Mouse (Mus musculus) heart, embryonic 12.5 days (tissue): Measurements from ENCODE around the gene E2f6. TPM values are rescaled to one million over a fixed set of nuclear protein-coding genes. Genes with fewer than 3 reads are reported as not detected.

Source experiments
- ATAC-seq: fragments of 200-750 bp; cut with Nextera tagmentation; 2 replicates; pipeline ENCODE4 v1.8.0; 2017; ENCODE audit warnings: moderate TSS enrichment, moderate library complexity; ENCODE audit not compliant: insufficient number of reproducible peaks, low FRiP score
- H3K27ac ChIP-seq: fragments of 300-500 bp; sonication (generic); 2 replicates; pipeline ENCODE4 v1.5.1; 2016; ENCODE audit warnings: mild to moderate bottlenecking, moderate library complexity; ENCODE audit not compliant: poor library complexity, severe bottlenecking
- H3K27me3 ChIP-seq: fragments of 300-500 bp; sonication (generic); replicated peaks from 2 replicates; pipeline ENCODE4 v1.6.1; 2016; ENCODE audit warnings: mild to moderate bottlenecking, moderate library complexity
- H3K36me3 ChIP-seq: fragments of 300-500 bp; sonication (generic); 2 replicates; pipeline ENCODE4 v1.6.1; 2016; ENCODE audit warnings: mild to moderate bottlenecking, moderate library complexity
- H3K4me1 ChIP-seq: fragments of 300-500 bp; sonication (generic); replicated peaks from 2 replicates; pipeline ENCODE4 v1.6.1; 2016; ENCODE audit warnings: mild to moderate bottlenecking
- H3K4me2 ChIP-seq: fragments of 300-500 bp; sonication (generic); 2 replicates; pipeline ENCODE4 v1.6.1; 2016; ENCODE audit warnings: mild to moderate bottlenecking, moderate library complexity
- H3K4me3 ChIP-seq: fragments of 300-500 bp; sonication (generic); 2 replicates; pipeline ENCODE4 v1.5.1; 2016; ENCODE audit warnings: mild to moderate bottlenecking
- H3K9ac ChIP-seq: fragments of 300-500 bp; sonication (generic); 2 replicates; pipeline ENCODE4 v1.6.1; 2016; ENCODE audit warnings: mild to moderate bottlenecking, moderate library complexity
- H3K9me3 ChIP-seq: fragments of 300-500 bp; sonication (generic); replicated peaks from 2 replicates; pipeline ENCODE4 v1.6.1; 2016; ENCODE audit warnings: mild to moderate bottlenecking, moderate library complexity
- WGBS: fragments of 180-500 bp; shearing (Covaris S2); methylation state at CpG from one replicate; pipeline ENCODE4 v1.1.7; 2016; 5-methylcytosine and 5-hydroxymethylcytosine counted together
- polyA plus RNA-seq: library from polyadenylated mRNA; unstranded; fragments of >200 nt; fragmentation: Nextera tagmentation; extraction: Ambion mirVana; gene quantifications from 2 replicates; pipeline ENCODE4 v1.2.1, GENCODE M21; 2016

Gene E2f6
- polyA plus RNA-seq, 1 experiment from 2014 or later = 63.4 TPM

DNA sequence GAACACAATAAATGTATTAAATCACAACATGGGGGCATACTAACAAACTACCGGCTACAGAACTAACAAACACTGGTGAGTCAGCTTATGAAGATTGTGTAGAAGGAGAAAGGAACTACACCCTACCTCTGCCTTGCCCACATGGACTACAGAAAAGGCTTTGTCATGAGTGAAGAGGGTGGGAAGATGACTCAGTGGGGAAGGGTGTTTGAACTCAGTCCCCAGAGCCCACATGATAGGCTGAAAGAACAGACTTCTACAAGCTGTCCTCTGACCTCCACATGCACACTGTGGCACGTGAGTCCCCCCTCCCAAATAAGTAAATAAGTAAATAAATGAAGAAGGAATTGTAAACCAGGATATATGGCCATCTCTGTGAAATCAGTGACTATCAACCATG is 31.6 kb upstream of the E2f6 start:
- H3K27me3 ChIP-seq = no peaks in the 10 kb centered on the region
- no peaks in the 10 kb centered on the region for H3K9me3 ChIP-seq
- H3K4me2 ChIP-seq = no peak overlapping the region
- no peak overlapping the region for H3K4me3 ChIP-seq
- no peak overlapping the region for H3K9ac ChIP-seq
- H3K27ac ChIP-seq = no peak overlapping the region
- WGBS = 82% methylated on average over 2 of the region's 2 CpGs
- no peak for ATAC-seq
- no peaks in the 10 kb centered on the region for H3K36me3 ChIP-seq
- H3K4me1 ChIP-seq = peaks cover 14% of the 10 kb centered on the region

DNA sequence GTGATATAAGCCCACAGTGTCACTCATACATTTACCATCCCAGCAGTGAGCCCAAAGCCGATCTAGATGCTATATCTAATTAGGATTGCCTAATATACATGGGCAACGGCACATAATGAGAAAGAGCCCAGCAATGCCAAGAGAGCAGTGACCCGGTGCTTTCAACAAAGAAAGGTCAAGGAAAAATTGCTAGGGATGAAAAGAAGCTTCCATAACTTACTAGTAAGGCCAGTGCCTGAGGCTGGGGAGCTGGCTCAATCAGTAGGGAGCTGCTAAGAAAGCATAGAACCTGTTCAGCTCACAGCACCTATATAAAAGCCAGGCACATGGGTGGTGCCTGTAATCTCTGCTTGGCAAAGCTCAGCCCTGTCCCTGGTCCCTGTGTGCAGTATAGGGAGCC is 30.4 kb upstream of the E2f6 start:
- Histone ChIP-seq H3K4me3 (no peak overlapping the region), H3K27me3 (no peaks in the 10 kb centered on the region), H3K36me3 (no peaks in the 10 kb centered on the region), H3K9me3 (no peaks in the 10 kb centered on the region), H3K27ac (no peak overlapping the region), H3K4me1 (peaks cover 14% of the 10 kb centered on the region), H3K9ac (no peak overlapping the region), H3K4me2 (no peak overlapping the region)
- 91% methylated on average over 3 of the region's 3 CpGs for WGBS
- ATAC-seq = no peak

DNA sequence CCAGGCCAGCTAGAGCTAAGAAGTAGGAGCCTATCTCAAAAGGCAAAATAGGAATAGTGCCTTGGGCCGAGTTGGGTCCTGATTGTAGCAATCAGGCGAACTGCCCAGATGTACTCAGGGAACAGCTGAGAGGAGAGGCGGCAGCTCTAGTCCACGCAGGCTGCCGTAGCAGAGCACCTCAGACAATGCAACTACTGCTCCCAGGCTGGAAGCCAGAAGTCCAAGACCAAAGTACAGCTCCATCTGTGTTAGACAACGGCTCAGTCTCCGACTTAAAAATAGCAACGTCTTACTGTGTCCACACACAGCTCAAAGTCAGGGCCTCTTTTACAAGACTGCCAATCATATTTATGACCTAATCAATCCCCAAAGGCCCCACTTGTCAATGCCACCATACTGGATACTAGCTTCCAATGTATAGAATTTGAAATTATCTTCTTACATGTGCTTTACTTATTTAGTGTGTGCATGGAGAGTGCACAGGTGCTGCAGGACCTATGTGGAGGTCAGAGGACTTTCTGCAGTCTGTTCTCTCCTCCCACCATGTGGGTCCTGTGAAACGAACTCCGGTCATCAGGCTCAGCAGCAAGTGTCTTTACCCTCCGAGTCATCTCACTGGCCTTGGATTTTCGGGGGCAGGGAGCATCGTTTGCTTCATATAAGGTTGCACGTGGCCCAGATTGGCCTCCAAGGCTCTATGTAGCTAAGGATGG is 29.6 kb upstream of the E2f6 start:
- H3K9me3 ChIP-seq = no peaks in the 10 kb centered on the region
- no peak overlapping the region for H3K4me3 ChIP-seq
- 65% methylated on average over 14 of the region's 14 CpGs for WGBS
- H3K36me3 ChIP-seq = no peaks in the 10 kb centered on the region
- no peak overlapping the region for H3K9ac ChIP-seq
- peaks cover 14% of the 10 kb centered on the region for H3K4me1 ChIP-seq
- H3K27ac ChIP-seq = no peak overlapping the region
- H3K27me3 ChIP-seq = no peaks in the 10 kb centered on the region
- no peak overlapping the region for H3K4me2 ChIP-seq
- ATAC-seq = no peak

DNA sequence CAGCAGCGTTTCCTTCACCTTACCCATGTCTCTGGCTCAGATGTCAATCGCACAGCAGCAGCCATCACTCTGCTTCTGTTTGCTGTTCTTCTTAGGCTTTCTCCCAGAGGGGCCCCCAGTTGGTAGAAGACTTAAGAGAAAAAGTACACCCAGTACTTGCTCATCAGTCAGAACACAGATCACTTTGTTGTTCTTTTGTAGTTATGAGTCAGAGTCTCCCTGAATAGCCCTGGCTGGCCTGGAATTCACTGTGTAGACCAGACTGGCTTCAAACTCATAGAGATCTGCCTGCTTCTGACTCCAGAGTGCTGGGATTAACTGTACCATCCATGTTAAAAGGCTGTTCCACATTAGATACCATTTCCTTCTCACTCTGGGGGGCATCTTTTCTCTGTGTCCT is 22.2 kb upstream of the E2f6 start:
- Histone ChIP-seq H3K4me1 (peaks cover 10% of the 10 kb centered on the region), H3K27ac (no peak overlapping the region), H3K27me3 (no peaks in the 10 kb centered on the region), H3K4me3 (no peak overlapping the region), H3K9me3 (no peaks in the 10 kb centered on the region), H3K36me3 (no peaks in the 10 kb centered on the region), H3K4me2 (no peak overlapping the region), H3K9ac (no peak overlapping the region)
- no peak for ATAC-seq
- WGBS = 55% methylated on average over 2 of the region's 2 CpGs

DNA sequence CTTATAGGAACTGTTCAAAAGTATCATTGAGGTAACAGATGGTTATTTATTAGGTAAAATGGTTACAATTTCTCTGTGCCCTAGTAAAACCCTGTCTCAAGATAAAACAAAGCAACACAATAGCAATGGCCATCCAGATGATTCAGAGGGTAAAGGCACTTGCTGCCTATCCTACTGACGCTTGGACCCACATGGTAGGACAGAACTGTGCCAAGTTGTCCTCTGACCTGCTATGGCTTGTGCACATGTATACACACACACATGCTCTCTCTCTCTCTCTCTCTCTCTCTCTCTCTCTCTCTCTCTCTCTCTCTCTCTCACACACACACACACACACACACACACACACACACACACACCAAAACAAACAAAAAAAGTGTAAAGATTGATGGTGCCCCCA is 21.6 kb upstream of the E2f6 start:
- no peak for ATAC-seq
- peaks cover 10% of the 10 kb centered on the region for H3K4me1 ChIP-seq
- H3K27ac ChIP-seq = no peak overlapping the region
- no peaks in the 10 kb centered on the region for H3K36me3 ChIP-seq
- no peaks in the 10 kb centered on the region for H3K9me3 ChIP-seq
- H3K4me3 ChIP-seq = no peak overlapping the region
- H3K27me3 ChIP-seq = no peaks in the 10 kb centered on the region
- no peak overlapping the region for H3K9ac ChIP-seq
- H3K4me2 ChIP-seq = no peak overlapping the region
- 66% methylated on average over 1 of the region's 1 CpGs for WGBS

DNA sequence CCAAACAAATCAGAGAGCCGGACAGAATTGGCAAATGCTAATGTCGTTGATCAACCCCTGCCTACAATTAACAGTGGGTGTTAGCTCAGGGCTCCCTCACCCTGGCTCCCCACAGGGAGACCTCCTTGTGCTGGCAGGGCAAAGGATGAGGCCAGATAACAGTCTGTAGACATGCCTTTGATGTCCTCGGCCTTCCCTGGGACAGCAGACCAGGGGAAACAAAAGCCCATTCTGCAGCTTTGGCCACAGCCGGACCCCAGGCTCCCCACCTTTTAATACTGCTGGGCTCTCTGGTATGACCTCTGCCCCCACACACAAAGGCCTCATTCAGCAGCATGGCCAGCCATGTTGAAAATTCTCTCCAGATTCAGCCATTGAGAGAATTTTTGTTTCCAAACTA is 21.0 kb upstream of the E2f6 start:
- Histone ChIP-seq H3K36me3 (no peaks in the 10 kb centered on the region), H3K27ac (no peak overlapping the region), H3K4me2 (no peak overlapping the region), H3K4me3 (no peak overlapping the region), H3K9me3 (no peaks in the 10 kb centered on the region), H3K27me3 (no peaks in the 10 kb centered on the region), H3K4me1 (peaks cover 10% of the 10 kb centered on the region), H3K9ac (no peak overlapping the region)
- no peak for ATAC-seq
- 16% methylated on average over 4 of the region's 4 CpGs for WGBS

DNA sequence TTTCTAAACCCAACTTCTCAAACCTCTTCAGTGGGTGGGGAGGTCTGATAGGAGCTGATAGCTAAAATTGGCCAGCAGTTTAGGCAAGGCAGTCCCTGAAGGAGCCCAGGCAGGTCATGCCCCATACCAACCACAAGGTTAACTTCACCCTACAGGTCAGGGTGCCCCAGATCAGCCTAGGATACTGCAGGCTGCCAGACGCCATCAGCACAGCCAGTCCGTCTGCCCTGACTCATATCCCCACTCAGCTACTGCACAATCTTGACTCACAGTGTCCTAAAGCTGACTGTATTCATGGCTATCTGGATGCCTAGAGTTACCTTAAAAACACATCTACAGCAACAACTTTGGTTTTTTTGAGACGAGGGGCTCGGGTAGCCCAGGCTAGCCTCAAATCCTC is 20.3 kb upstream of the E2f6 start:
- H3K4me2 ChIP-seq = no peak overlapping the region
- H3K27me3 ChIP-seq = no peaks in the 10 kb centered on the region
- ATAC-seq = no peak
- H3K9me3 ChIP-seq = no peaks in the 10 kb centered on the region
- no peak overlapping the region for H3K9ac ChIP-seq
- WGBS = 40% methylated on average over 4 of the region's 4 CpGs
- H3K4me3 ChIP-seq = no peak overlapping the region
- H3K4me1 ChIP-seq = peaks cover 10% of the 10 kb centered on the region
- no peak overlapping the region for H3K27ac ChIP-seq
- no peaks in the 10 kb centered on the region for H3K36me3 ChIP-seq

DNA sequence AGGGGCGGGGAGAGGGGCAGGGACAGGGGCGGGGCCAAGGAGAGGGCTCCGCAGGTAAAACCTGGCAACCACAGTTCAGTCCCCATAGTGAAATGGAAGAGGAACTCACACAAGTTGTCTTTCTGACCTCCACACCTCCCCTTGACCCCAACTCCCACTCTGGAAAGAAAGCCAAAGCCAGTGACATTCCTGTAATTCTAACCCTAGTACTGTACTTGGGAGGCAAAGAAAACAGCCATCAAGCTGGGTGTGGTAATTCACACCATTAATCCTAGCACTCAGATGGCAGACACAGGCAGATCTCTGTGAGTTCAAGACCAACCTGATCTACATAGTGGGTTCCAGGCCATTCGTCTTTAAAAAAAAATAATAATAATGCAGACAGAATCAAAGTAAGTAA is 17.4 kb upstream of the E2f6 start:
- H3K36me3 ChIP-seq = no peaks in the 10 kb centered on the region
- peaks cover 10% of the 10 kb centered on the region for H3K4me1 ChIP-seq
- 73% methylated on average over 4 of the region's 4 CpGs for WGBS
- no peak overlapping the region for H3K4me2 ChIP-seq
- ATAC-seq = no peak
- H3K4me3 ChIP-seq = no peak overlapping the region
- no peak overlapping the region for H3K27ac ChIP-seq
- no peaks in the 10 kb centered on the region for H3K9me3 ChIP-seq
- no peak overlapping the region for H3K9ac ChIP-seq
- H3K27me3 ChIP-seq = no peaks in the 10 kb centered on the region

DNA sequence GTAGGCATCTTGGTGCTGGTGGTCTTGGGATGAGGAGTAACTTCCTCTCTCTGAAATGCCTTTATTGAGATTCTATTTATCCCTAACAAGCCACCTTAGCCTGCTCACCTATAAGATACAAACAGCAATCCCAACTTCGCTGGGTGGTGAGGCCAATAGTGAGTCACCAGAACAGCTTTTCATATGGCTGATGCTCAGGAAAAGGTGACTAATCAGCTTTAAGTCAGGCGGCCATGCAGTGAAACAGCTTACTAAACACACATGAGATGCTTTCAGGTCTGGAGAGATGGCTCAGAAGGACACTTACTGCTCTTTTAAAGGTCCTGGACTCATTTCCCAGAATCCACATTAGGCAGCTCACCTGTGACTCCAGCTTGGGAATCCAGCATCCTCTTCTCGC is 15.0 kb upstream of the E2f6 start:
- no peaks in the 10 kb centered on the region for H3K27me3 ChIP-seq
- no peak for ATAC-seq
- H3K36me3 ChIP-seq = no peaks in the 10 kb centered on the region
- WGBS = 79% methylated on average over 3 of the region's 3 CpGs
- H3K4me2 ChIP-seq = no peak overlapping the region
- no peak overlapping the region for H3K4me3 ChIP-seq
- H3K9me3 ChIP-seq = no peaks in the 10 kb centered on the region
- H3K4me1 ChIP-seq = peaks cover 6% of the 10 kb centered on the region
- no peak overlapping the region for H3K27ac ChIP-seq
- no peak overlapping the region for H3K9ac ChIP-seq

DNA sequence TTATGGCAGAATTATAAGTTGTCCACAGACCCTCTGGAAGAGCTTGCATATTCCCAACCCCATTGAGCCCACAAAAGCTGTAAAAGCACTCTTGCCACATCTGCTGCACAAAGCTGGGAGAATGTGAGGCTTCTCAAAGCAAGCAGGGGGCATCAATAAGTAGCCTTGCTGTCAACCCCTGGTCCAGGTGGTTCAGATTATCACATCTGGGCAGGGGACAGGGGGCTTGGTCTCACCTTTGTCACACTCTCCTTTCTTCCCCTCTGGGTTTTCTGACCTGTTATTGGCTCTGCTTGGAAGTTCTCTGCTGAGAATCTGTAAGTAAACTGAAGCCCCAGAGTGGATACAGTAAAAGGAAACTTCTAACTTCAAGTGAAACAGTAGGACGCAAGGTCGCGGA is 11.9 kb upstream of the E2f6 start:
- Histone ChIP-seq H3K4me3 (no peak overlapping the region), H3K9ac (no peak overlapping the region), H3K4me2 (no peak overlapping the region), H3K9me3 (no peaks in the 10 kb centered on the region), H3K27ac (no peak overlapping the region), H3K36me3 (no peaks in the 10 kb centered on the region), H3K27me3 (no peaks in the 10 kb centered on the region; the same call in 1 of the 2 replicates), H3K4me1 (peaks cover 10% of the 10 kb centered on the region)
- no peak for ATAC-seq
- WGBS = 60% methylated on average over 3 of the region's 3 CpGs

DNA sequence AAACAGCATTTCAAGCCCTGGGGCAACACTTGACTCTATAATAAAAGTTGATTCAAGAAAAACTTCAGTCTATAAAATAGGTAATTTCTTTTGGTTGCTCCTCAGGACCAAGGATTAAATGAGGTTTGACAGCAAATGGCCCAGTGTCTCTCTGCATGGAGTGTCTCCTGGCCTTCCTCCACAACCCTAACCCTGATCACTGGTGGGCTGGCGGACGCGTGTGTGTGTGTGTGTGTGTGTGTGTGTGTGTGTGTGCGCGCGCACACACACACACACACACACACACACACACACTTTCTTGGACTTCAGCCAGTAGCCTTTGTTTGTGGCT is 10.9 kb upstream of the E2f6 start:
- no peak overlapping the region for H3K27ac ChIP-seq
- no peak for ATAC-seq
- H3K4me3 ChIP-seq = peak overlapping the region; percentile 80
- WGBS = 27% methylated on average over 6 of the region's 6 CpGs
- H3K4me1 ChIP-seq = peaks cover 10% of the 10 kb centered on the region
- no peaks in the 10 kb centered on the region for H3K36me3 ChIP-seq
- H3K4me2 ChIP-seq = peak overlapping the region; percentile 98
- H3K27me3 ChIP-seq = no peaks in the 10 kb centered on the region; the same call in 1 of the 2 replicates
- H3K9me3 ChIP-seq = no peaks in the 10 kb centered on the region
- peak overlapping the region; percentile 86 for H3K9ac ChIP-seq

DNA sequence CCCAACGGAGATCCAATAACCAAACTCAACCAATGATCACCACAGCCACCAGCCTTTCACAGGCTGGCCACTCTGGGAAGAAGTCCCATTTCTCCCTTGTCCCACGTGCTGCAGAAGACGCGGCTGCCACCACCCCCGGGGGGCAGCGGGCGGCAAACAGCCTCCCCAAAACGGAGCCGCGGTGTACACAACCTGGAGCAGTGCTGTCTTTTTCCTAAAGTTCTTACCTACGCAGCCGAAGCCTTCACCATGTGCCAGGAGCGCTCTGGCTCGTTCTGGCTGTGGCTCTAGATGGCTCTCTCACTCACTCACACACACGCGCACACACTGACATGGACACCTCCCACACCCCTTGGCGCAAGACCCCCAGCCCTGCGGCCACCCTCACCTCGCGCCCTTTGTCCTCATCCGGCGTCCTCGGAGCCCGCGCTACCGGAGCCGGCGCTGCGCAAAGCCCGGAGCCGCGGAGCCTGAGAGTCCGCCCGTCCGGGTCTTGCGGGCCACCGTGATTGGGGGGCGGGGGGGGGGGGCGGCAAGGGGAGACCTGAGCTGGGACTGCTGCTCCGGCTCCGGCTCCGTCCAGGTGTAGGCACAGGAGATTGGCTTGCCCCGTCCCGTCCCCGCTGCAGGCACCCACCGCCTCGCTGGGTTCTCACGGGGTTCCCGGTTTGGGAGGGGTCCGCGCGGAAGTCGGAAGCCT is 10.4 kb upstream of the E2f6 start, which contains the start of gene Greb1:
Gene Greb1, minus strand, starts transcription at position 628 of the 700 bp plus-strand sequence.
- Histone ChIP-seq H3K4me2 (peak within 1 kb of the TSS; percentile 98), H3K36me3 (no peaks in the 10 kb centered on the region), H3K27ac (no peak within 1 kb of the TSS), H3K4me1 (peaks cover 10% of the 10 kb centered on the region), H3K27me3 (no peaks in the 10 kb centered on the region; the same call in 1 of the 2 replicates), H3K9ac (peak within 1 kb of the TSS; percentile 86), H3K9me3 (no peaks in the 10 kb centered on the region), H3K4me3 (peak within 1 kb of the TSS; percentile 80)
- WGBS = under 1% methylated on average over 51 of the region's 53 CpGs
- ATAC-seq = peak; percentile 70
